Mouse (Mus musculus) limb, embryonic 12.5 days (tissue): ENCODE measurements around the gene AF067061. TPM values are rescaled to one million over a fixed set of nuclear protein-coding genes. Genes with fewer than 3 reads are reported as not detected.
"Not testable (repeated sequence)": the region's sequence is repeated elsewhere in the genome, so short reads cannot be mapped to it uniquely, and the experiment has no call there.

Source experiments
- ATAC-seq: fragments of 200-750 bp; cut with Nextera tagmentation; 2 replicates; pipeline ENCODE4 v1.8.0; 2017; ENCODE audit warnings: low read depth, moderate TSS enrichment; ENCODE audit not compliant: insufficient number of reproducible peaks, insufficient read depth, low FRiP score, low TSS enrichment
- H3K27ac ChIP-seq: fragments of 300-500 bp; sonication (generic); 2 replicates; pipeline ENCODE4 v1.5.1; 2016; ENCODE audit warnings: mild to moderate bottlenecking, moderate library complexity
- H3K27me3 ChIP-seq: fragments of 300-500 bp; sonication (generic); 2 replicates; pipeline ENCODE4 v1.6.1; 2016; ENCODE audit warnings: mild to moderate bottlenecking, moderate library complexity
- H3K36me3 ChIP-seq: fragments of 300-500 bp; sonication (generic); 2 replicates; pipeline ENCODE4 v1.6.1; 2016; ENCODE audit warnings: mild to moderate bottlenecking, moderate library complexity
- H3K4me1 ChIP-seq: fragments of 300-500 bp; sonication (generic); replicated peaks from 2 replicates; pipeline ENCODE4 v1.6.1; 2016
- H3K4me2 ChIP-seq: fragments of 300-500 bp; sonication (generic); 2 replicates; pipeline ENCODE4 v1.6.1; 2016; ENCODE audit warnings: mild to moderate bottlenecking, moderate library complexity
- H3K4me3 ChIP-seq: fragments of 300-500 bp; sonication (generic); replicated peaks from 2 replicates; pipeline ENCODE4 v1.5.1; 2016; ENCODE audit warnings: mild to moderate bottlenecking
- H3K9ac ChIP-seq: fragments of 300-500 bp; sonication (generic); replicated peaks from 2 replicates; pipeline ENCODE4 v1.6.1; 2016; ENCODE audit warnings: mild to moderate bottlenecking, moderate library complexity
- H3K9me3 ChIP-seq: fragments of 300-500 bp; sonication (generic); 2 replicates; pipeline ENCODE4 v1.6.1; 2016; ENCODE audit warnings: mild to moderate bottlenecking, moderate library complexity
- WGBS: fragments of 180-500 bp; shearing (Covaris S2); methylation state at CpG from one replicate; pipeline ENCODE4 v1.1.7; 2016; 5-methylcytosine and 5-hydroxymethylcytosine counted together
- polyA plus RNA-seq: library from polyadenylated mRNA; unstranded; fragments of >200 nt; fragmentation: Nextera tagmentation; extraction: Ambion mirVana; gene quantifications from 2 replicates; pipeline ENCODE4 v1.2.1, GENCODE M21; 2016

AF067061 gene
- polyA plus RNA-seq: not detected in 2 replicates

DNA sequence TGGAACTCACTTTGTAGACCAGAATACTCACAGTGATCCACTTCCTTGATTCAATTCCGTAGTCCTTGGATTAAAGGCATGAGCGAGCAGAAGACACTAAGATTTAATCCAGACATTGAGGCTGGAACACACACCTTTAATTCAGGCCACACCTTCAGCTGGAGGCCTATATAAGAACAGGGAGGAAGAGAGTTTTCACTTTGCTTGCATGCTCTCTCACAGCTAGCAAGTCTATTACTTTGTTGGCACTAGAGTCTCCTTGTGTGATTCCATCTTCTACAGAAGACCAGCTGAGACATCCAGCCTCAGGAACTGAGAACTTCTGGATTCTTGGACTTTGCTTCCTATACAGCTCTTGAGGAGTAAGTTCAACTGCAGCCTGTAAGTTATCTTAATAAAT, at the start of gene AF067061:
AF067061 (plus strand) TSS at position 245 of the 400 bp plus-strand sequence.
- not testable (repeated sequence) for H3K27me3 ChIP-seq, H3K9me3 ChIP-seq, H3K9ac ChIP-seq, H3K36me3 ChIP-seq, H3K4me2 ChIP-seq, H3K4me3 ChIP-seq, ATAC-seq, H3K4me1 ChIP-seq, H3K27ac ChIP-seq
- 88% methylated on average over 2 of the region's 2 CpGs for WGBS

DNA sequence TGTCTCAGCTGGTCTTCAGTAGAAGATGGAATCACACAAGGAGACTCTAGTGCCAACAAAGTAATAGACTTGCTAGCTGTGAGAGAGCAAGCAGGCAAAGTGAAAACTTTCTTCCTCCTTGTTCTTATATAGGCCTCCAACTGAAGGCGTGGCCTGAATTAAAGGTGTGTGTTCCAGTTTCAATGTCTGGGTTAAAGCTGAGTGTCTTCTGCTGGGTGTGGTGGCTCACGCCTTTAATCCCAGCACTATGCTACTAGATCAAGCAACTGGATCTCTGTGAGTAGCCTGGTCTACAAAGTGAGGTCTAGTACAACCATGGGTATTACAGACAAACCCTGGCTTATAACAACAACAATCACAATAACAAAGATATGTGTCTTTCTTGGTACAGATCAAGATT, 47.1 kb upstream of the AF067061 start, which contains the start of gene Gm21762:
Gm21762 (minus strand) TSS at position 101 of the 400 bp plus-strand sequence.
- not testable (repeated sequence) for ATAC-seq, H3K4me3 ChIP-seq, H3K9me3 ChIP-seq, H3K4me2 ChIP-seq, H3K4me1 ChIP-seq, H3K9ac ChIP-seq, H3K36me3 ChIP-seq, H3K27me3 ChIP-seq, H3K27ac ChIP-seq
- no CpG with 5 or more reads among the region's 2 CpGs for WGBS

DNA sequence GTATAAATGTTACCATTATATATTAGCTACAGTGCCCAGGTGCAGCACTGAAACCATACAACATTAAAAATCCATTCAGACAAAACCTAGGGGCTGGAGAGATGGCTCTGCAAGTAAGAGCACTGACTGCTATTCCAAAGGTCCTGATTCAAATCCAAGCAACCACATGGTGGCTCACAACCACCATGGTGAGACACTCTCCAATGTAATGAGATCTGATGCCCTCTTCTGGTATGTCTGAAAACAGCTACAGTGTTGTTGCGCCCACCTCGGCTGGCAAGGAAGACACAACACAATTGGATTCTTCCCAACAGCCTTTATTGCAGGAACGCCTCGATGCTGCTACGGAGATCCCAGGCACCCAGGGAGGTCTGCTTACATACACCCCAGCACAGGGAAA, 42.0 kb upstream of the AF067061 start:
- not testable (repeated sequence) for H3K4me1 ChIP-seq, H3K9me3 ChIP-seq, H3K27me3 ChIP-seq, H3K27ac ChIP-seq, H3K4me3 ChIP-seq, H3K36me3 ChIP-seq, ATAC-seq, H3K9ac ChIP-seq, H3K4me2 ChIP-seq
- WGBS: 91% methylated on average over 5 of the region's 5 CpGs

DNA sequence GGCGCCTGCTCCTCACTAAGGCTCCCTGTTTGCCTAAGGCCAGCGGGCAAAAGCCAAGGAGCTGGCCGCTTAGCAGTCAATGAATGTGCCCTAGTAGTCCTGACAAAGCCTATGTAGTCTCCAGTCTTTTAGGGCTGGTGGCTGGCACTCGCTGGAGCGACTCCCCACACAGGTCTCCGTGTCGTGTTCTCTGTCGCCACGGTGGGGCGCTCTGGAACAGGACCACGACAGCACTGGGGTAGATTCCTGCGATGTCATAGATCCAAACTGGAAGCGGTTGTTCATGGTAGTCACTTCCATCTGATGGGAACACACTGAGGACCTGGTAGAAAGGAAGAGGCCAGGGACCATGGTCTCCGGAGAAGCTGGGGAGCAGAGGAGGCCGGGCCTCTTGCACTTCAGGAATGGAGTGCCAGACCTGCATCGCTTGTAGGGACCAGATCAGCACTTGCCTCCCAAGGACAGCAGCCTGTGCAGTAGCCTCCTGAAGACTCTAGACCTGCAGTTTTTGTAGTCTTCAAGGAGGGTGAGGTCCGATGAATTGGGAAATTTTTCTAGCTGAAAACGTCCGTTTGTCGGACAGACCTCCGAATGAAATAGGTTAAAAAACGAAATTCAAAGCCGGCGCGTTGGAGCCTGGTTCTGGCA, 39.8 kb upstream of the AF067061 start:
- H3K27ac ChIP-seq, H3K9ac ChIP-seq, H3K9me3 ChIP-seq, H3K36me3 ChIP-seq, H3K4me1 ChIP-seq, H3K27me3 ChIP-seq, H3K4me3 ChIP-seq, H3K4me2 ChIP-seq, ATAC-seq: not testable (repeated sequence)
- WGBS: 94% methylated on average over 16 of the region's 25 CpGs

DNA sequence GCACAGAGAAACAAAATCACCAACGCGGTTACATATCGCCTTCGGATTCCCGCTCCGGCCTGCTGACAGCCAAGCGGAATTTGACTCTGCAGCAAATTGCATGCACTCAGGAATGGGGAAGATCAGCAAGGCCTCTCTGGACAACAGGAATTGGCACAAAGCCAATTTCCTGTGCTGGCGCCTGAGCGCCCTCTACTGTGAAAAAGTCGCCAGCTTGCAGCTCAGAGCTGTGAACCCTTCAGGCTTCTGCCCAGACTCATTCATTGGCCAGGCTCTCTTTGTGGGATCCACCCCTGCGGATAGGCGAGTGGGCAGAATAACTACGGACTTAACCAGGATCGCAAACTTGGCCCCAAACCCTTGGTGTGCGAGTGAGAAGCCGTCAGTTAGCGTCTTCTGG, 31.1 kb upstream of the AF067061 start:
- H3K4me1 ChIP-seq, H3K27me3 ChIP-seq, H3K27ac ChIP-seq, H3K4me3 ChIP-seq, ATAC-seq, H3K9me3 ChIP-seq, H3K36me3 ChIP-seq, H3K4me2 ChIP-seq, H3K9ac ChIP-seq: not testable (repeated sequence)
- WGBS: 95% methylated on average over 17 of the region's 17 CpGs

DNA sequence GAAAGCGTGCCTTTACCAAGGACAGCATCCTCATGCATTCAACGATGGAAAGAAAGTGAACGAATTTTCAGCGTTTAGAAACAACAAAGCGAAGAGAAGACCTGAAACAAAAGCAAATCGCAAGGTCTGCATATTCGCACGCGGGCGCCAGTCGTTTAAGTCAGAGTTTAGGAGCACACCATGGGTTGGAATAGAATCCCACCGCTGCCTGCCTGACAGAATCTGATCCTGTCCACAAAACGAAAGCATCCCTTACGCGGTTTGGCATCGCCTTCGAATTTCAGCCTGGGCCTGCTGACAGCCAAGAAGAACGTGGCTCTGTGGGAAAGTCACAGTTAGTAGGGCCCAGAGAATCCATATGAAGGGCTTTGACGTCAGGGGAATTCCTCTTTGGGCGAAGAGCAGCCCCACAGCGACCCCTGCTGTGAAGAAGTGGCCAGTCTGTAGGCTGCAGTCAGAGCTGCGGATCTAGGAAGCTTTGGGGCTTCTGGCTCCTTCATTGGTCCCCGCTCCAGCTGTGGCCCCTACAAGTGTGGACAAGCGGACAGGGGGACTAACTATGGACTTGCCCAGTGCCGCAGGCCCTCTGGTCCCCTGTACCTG, 30.4 kb upstream of the AF067061 start:
- not testable (repeated sequence) for H3K36me3 ChIP-seq, H3K27me3 ChIP-seq, ATAC-seq, H3K4me3 ChIP-seq, H3K9me3 ChIP-seq, H3K4me1 ChIP-seq, H3K9ac ChIP-seq, H3K4me2 ChIP-seq, H3K27ac ChIP-seq
- 79% methylated on average over 14 of the region's 25 CpGs for WGBS

DNA sequence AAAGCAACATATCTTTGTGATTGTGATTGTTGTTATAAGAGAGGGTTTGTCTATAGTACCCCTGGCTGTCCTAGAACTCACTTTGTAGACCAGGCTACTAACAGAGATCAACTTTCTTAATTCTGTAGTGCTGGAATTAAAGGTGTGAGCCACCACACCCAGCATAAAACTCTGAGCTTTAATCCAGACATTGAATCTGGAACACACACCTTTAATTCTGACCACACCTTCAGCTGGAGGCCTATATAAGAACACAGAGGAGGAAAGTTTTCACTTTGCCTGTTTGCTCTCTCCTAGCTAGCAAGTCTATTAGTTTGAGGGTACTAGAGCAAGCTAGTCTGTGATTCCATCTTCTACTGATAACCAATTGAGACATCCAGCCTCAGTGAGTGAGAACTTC, 24.1 kb upstream of the AF067061 start, which contains the start of gene Gm21731:
Gm21731 (plus strand) TSS at position 301 of the 400 bp plus-strand sequence.
- H3K4me3 ChIP-seq, H3K36me3 ChIP-seq, H3K4me1 ChIP-seq, H3K27me3 ChIP-seq, H3K27ac ChIP-seq, H3K9ac ChIP-seq, H3K9me3 ChIP-seq, H3K4me2 ChIP-seq, ATAC-seq: not testable (repeated sequence)

DNA sequence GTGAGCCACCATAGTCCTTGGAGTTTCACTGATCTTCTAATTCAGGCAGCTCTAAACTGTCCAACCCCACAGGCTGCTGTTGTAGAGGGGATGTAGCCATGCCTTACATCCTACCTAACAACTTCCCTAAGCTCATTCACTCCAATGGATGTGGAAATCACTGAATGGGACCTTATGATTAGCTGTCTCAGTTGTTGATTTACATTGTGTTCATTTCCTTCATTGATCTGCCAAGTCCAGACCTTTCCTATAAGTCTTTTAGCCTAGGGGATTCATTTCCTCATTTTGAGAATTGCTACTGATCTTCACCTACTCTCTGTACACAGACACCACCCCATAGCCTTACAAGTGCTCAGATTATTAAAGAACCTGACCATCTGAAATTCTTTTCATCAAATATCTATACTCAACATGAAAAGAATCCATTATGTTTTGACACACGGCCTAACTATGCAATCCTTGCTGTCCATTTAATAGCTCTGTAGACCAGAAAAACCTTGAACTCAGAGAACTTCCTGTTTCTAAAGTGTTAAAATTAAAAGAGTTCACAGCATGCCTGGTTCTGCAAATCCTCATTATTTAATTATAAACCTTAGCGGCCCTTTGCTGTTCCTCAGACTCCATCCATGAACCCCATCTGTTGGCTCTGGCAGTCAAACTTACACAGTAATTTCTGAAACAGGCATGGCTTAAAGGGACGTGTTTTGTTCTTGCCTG, 11.5 kb upstream of the AF067061 start:
- not testable (repeated sequence) for H3K36me3 ChIP-seq, H3K27me3 ChIP-seq, H3K9ac ChIP-seq, ATAC-seq, H3K4me3 ChIP-seq, H3K9me3 ChIP-seq, H3K4me2 ChIP-seq, H3K27ac ChIP-seq, H3K4me1 ChIP-seq
- 71% methylated on average over 2 of the region's 3 CpGs for WGBS

DNA sequence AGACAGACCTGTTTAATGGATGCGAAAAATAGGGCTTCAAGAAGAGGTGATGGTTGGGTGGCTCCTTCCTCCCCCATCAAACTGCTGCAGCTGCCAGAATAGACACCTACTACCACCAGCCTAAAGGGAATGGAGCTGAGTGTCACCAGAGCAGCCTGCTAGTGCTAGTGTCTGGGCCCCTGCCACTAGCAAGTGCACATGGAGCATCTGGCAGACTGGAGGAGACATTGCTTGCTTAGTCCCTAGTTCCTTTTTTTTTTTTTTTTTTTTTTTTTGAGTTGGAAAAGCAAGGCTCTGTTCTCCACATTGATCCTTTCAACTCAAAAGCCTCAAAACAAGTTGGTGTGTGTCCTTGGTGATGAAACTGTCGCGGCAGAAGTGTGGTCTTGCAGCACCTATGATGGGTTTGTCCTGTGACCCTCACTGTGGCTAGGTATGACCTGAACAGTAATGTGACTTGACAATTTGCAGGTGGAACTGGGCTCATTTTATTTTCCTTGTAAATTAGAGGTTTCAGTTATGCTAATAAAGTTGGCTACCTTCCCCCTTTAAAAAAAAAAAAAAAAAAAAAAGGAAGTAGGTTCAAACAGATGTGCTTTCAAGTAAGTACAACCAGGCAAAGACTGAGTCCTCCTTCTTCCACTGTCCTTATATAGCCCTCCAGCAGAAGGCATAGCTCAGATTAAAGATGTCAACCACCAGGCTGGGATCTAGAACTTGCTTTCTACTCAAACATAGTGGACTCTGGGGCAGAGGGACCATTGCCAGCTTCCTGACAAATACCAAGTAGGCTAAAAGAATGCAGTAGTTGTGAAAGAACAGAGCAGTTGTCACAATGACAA, 3.9 kb upstream of the AF067061 start:
- H3K4me3 ChIP-seq, H3K27ac ChIP-seq, H3K27me3 ChIP-seq, H3K36me3 ChIP-seq, H3K9me3 ChIP-seq, H3K4me1 ChIP-seq, ATAC-seq, H3K4me2 ChIP-seq, H3K9ac ChIP-seq: not testable (repeated sequence)
- 89% methylated on average over 3 of the region's 3 CpGs for WGBS

DNA sequence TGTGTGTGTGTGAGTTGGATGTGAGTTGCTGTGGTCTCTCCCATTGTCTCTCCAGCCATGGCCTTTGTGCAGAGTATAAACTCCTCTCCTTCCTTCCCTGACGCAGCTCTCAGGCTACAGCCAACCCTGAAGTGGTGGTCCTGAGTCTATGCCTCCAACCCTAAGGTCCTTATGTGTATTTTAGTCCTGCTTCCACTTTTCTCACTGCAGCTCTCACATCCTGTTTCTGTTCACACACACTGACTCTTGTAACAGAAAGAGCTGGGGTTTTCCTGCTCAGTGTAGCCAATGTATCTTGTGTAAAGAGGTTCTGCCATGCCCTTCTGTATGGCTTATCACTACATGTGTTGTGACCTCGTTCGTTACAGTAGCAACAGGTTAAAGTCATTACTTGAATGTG, 3.2 kb upstream of the AF067061 start:
- H3K4me3 ChIP-seq, H3K4me2 ChIP-seq, H3K4me1 ChIP-seq, H3K9ac ChIP-seq, ATAC-seq, H3K27me3 ChIP-seq, H3K9me3 ChIP-seq, H3K36me3 ChIP-seq, H3K27ac ChIP-seq: not testable (repeated sequence)
- 68% methylated on average over 2 of the region's 3 CpGs for WGBS

DNA sequence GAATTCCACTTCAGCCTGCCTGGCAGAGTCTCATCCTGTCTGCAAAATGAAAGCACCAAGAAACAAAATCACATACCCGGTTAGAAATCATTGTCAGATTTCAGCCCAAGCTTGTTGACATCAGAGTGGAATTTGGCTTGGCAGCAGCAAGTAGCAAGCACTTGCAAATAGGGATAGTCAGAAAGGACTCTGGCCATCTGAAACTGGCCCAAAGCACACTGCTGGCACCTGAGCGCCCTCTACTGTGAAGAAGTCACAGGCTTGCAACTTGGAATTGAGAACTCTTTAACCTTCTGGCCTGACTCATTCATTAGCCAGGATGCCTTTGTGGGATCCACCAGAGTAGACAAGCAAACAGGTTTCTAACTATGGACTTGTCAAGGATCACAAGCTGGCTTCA, 14.9 kb downstream of the AF067061 start:
- not testable (repeated sequence) for H3K27ac ChIP-seq, H3K36me3 ChIP-seq, H3K27me3 ChIP-seq, H3K4me2 ChIP-seq, H3K4me1 ChIP-seq, ATAC-seq, H3K9me3 ChIP-seq, H3K4me3 ChIP-seq, H3K9ac ChIP-seq
- WGBS: 23% methylated on average over 2 of the region's 2 CpGs
